Mouse (Mus musculus): ENCODE results near the gene Hdac6. TPM values are rescaled to one million over a fixed set of nuclear protein-coding genes. Genes with fewer than 3 reads are reported as not detected.
"Not testable (repeated sequence)": the region's sequence is repeated elsewhere in the genome, so short reads cannot be mapped to it uniquely, and the experiment has no call there.

The Hdac6 gene
- polyA plus RNA-seq, 1 experiment from 2014 or later, result 7.5 TPM

- TF ChIP-seq CTCF (IDR thresholded peaks at IDR 0.05) (no peak), EP300 (IDR thresholded peaks at IDR 0.05) (no peak)
- no peak for DNase-seq (ENCODE audit: low spot score)
- Histone ChIP-seq H3K27me3 (replicated peaks; ENCODE audit: insufficient read depth, low read length) (no peaks in the 10 kb centered on the region), H3K9ac (replicated peaks; ENCODE audit: low read depth) (no peak overlapping the region), H3K4me3 (ENCODE audit: low read depth, low read length) (no peak overlapping the region), H3K4me2 (replicated peaks; ENCODE audit: low read depth, low read length) (no peak overlapping the region), H3K9me3 (ENCODE audit: low read length) (no peaks in the 10 kb centered on the region), H3K36me3 (ENCODE audit: insufficient read depth, low read length) (no peaks in the 10 kb centered on the region), H3K4me1 (ENCODE audit: insufficient read depth, low read depth, low read length) (no peaks in the 10 kb centered on the region), H3K27ac (ENCODE audit: low read length) (no peak overlapping the region)
- ATAC-seq, result no peak
- 59% methylated on average over 5 of the region's 6 CpGs for WGBS
Measured at GRCm38 (mm10) chrX:7910473-7910872, 37.2 kb downstream of the Hdac6 start.

- not testable (repeated sequence) for DNase-seq (ENCODE audit: low spot score); H3K4me1 ChIP-seq (ENCODE audit: insufficient read depth, low read depth, low read length); H3K27me3 ChIP-seq (replicated peaks; ENCODE audit: insufficient read depth, low read length); H3K9me3 ChIP-seq (ENCODE audit: low read length); H3K4me3 ChIP-seq (ENCODE audit: low read depth, low read length); H3K36me3 ChIP-seq (ENCODE audit: insufficient read depth, low read length); H3K4me2 ChIP-seq (replicated peaks; ENCODE audit: low read depth, low read length); H3K9ac ChIP-seq (replicated peaks; ENCODE audit: low read depth); H3K27ac ChIP-seq (ENCODE audit: low read length); ATAC-seq
- WGBS, result 84% methylated on average over 3 of the region's 4 CpGs
Measured at GRCm38 (mm10) chrX:7909242-7909641, 38.4 kb downstream of the Hdac6 start, which contains the start of gene Gm10490. Gm10490 (plus strand) TSS chrX:7909542.

- Histone ChIP-seq H3K9ac (replicated peaks; ENCODE audit: low read depth) (no peak within 1 kb of the TSS), H3K4me3 (ENCODE audit: low read depth, low read length) (no peak within 1 kb of the TSS), H3K27ac (ENCODE audit: low read length) (no peak within 1 kb of the TSS), H3K36me3 (ENCODE audit: insufficient read depth, low read length) (no peaks in the 10 kb centered on the region), H3K27me3 (replicated peaks; ENCODE audit: insufficient read depth, low read length) (no peaks in the 10 kb centered on the region), H3K4me1 (ENCODE audit: insufficient read depth, low read depth, low read length) (no peaks in the 10 kb centered on the region), H3K9me3 (ENCODE audit: low read length) (no peaks in the 10 kb centered on the region), H3K4me2 (replicated peaks; ENCODE audit: low read depth, low read length) (no peak within 1 kb of the TSS)
- 89% methylated on average over 5 of the region's 5 CpGs for WGBS
- DNase-seq (ENCODE audit: low spot score) (no peak), ATAC-seq (no peak)
- TF ChIP-seq EP300 (IDR thresholded peaks at IDR 0.05) (no peak), CTCF (IDR thresholded peaks at IDR 0.05) (no peak)
Measured at GRCm38 (mm10) chrX:7907735-7908134, 40.0 kb downstream of the Hdac6 start, which contains the start of gene Gm10491. Gm10491 (minus strand) TSS chrX:7907835.

GRCm38 (mm10) chrX:7904441-7904840 is 43.2 kb downstream of the Hdac6 start:
- no peak overlapping the region for H3K4me3 ChIP-seq (ENCODE audit: low read depth, low read length)
- no peak overlapping the region for H3K27ac ChIP-seq (ENCODE audit: low read length)
- H3K36me3 ChIP-seq (ENCODE audit: insufficient read depth, low read length), result no peaks in the 10 kb centered on the region
- no peak overlapping the region for H3K4me2 ChIP-seq (replicated peaks; ENCODE audit: low read depth, low read length)
- TF ChIP-seq CTCF (IDR thresholded peaks at IDR 0.05) (no peak), EP300 (IDR thresholded peaks at IDR 0.05) (no peak)
- ATAC-seq, result no peak
- no peak for DNase-seq (ENCODE audit: low spot score)
- no peaks in the 10 kb centered on the region for H3K27me3 ChIP-seq (replicated peaks; ENCODE audit: insufficient read depth, low read length)
- H3K4me1 ChIP-seq (ENCODE audit: insufficient read depth, low read depth, low read length), result no peaks in the 10 kb centered on the region
- H3K9ac ChIP-seq (replicated peaks; ENCODE audit: low read depth), result no peak overlapping the region
- no peaks in the 10 kb centered on the region for H3K9me3 ChIP-seq (ENCODE audit: low read length)
- WGBS, result 89% methylated on average over 5 of the region's 5 CpGs

- Histone ChIP-seq H3K27me3 (replicated peaks; ENCODE audit: insufficient read depth, low read length) (no peaks in the 10 kb centered on the region), H3K4me1 (ENCODE audit: insufficient read depth, low read depth, low read length) (no peaks in the 10 kb centered on the region), H3K27ac (ENCODE audit: low read length) (peak within 1 kb of the TSS; percentile 85), H3K36me3 (ENCODE audit: insufficient read depth, low read length) (no peaks in the 10 kb centered on the region), H3K4me3 (ENCODE audit: low read depth, low read length) (peak within 1 kb of the TSS; percentile 54), H3K4me2 (replicated peaks; ENCODE audit: low read depth, low read length) (peak within 1 kb of the TSS; percentile 50), H3K9me3 (ENCODE audit: low read length) (no peaks in the 10 kb centered on the region), H3K9ac (replicated peaks; ENCODE audit: low read depth) (peak within 1 kb of the TSS; percentile 39)
- peak; percentile 99 for ATAC-seq
- TF ChIP-seq CTCF (IDR thresholded peaks at IDR 0.05), result no peak
- peak; percentile 57 for TF ChIP-seq EP300 (IDR thresholded peaks at IDR 0.05)
- WGBS, result 12% methylated on average over 61 of the region's 62 CpGs
- peak; percentile 95 for DNase-seq (ENCODE audit: low spot score)
Measured at GRCm38 (mm10) chrX:7898880-7899874, 48.5 kb downstream of the Hdac6 start, which contains the start of the genes Pqbp1 and Timm17b. Pqbp1 (minus strand) TSS chrX:7899269. Timm17b (plus strand) TSS chrX:7899357.

GRCm38 (mm10) chrX:7898211-7898610 is 49.5 kb downstream of the Hdac6 start:
- Histone ChIP-seq H3K27me3 (replicated peaks; ENCODE audit: insufficient read depth, low read length) (no peaks in the 10 kb centered on the region), H3K4me1 (ENCODE audit: insufficient read depth, low read depth, low read length) (no peaks in the 10 kb centered on the region), H3K9ac (replicated peaks; ENCODE audit: low read depth) (no peak overlapping the region), H3K4me3 (ENCODE audit: low read depth, low read length) (peak overlapping the region; percentile 54), H3K4me2 (replicated peaks; ENCODE audit: low read depth, low read length) (peak overlapping the region; percentile 50), H3K27ac (ENCODE audit: low read length) (no peak overlapping the region), H3K9me3 (ENCODE audit: low read length) (no peaks in the 10 kb centered on the region), H3K36me3 (ENCODE audit: insufficient read depth, low read length) (no peaks in the 10 kb centered on the region)
- no peak for TF ChIP-seq CTCF (IDR thresholded peaks at IDR 0.05)
- TF ChIP-seq EP300 (IDR thresholded peaks at IDR 0.05), result no peak
- ATAC-seq, result no peak
- no peak for DNase-seq (ENCODE audit: low spot score)
- WGBS, result 16% methylated on average over 12 of the region's 13 CpGs
